Mouse (Mus musculus) ES-CJ7 (cell line): ENCODE data around the gene Kmt2d.
"Not testable (repeated sequence)": the region's sequence is repeated elsewhere in the genome, so short reads cannot be mapped to it uniquely, and the experiment has no call there.

Experiments
- DNase-seq: peaks from one replicate; pipeline ENCODE4 v3.0.0; 2011; ENCODE audit warnings: low read depth, low spot score

The Kmt2d gene

GRCm38 (mm10) chr15:98871070-98871915, at the start of gene Kmt2d:
Gene Kmt2d, minus strand, starts transcription at chr15:98871204.
- no peak for DNase-seq

GRCm38 (mm10) chr15:98918499-98918895, 47.5 kb upstream of the Kmt2d start:
- DNase-seq = not testable (repeated sequence)

GRCm38 (mm10) chr15:98917538-98918498, 46.8 kb upstream of the Kmt2d start, which contains the start of gene Lmbr1l:
Gene Lmbr1l, minus strand, starts transcription at chr15:98918231.
- peak; percentile 100 for DNase-seq

- no peak for DNase-seq
These were observed 46.1 kb upstream of the Kmt2d start for GRCm38 (mm10) chr15:98917091-98917490.

GRCm38 (mm10) chr15:98916016-98916415, 45.0 kb upstream of the Kmt2d start:
- DNase-seq = no peak

- no peak for DNase-seq
These were observed 43.9 kb upstream of the Kmt2d start for GRCm38 (mm10) chr15:98914903-98915302.

- DNase-seq = peak; percentile 83
These were observed 33.7 kb upstream of the Kmt2d start for GRCm38 (mm10) chr15:98904692-98905091.

GRCm38 (mm10) chr15:98902600-98902999, 31.6 kb upstream of the Kmt2d start:
- no peak for DNase-seq

GRCm38 (mm10) chr15:98901530-98901929, 30.5 kb upstream of the Kmt2d start:
- no peak for DNase-seq

- peak; percentile 48 for DNase-seq
These were observed 27.2 kb upstream of the Kmt2d start, which contains the start of gene Dhh for GRCm38 (mm10) chr15:98897928-98898800. Gene Dhh, minus strand, starts transcription at chr15:98898540.

- peak; percentile 50 for DNase-seq
These were observed 26.5 kb upstream of the Kmt2d start for GRCm38 (mm10) chr15:98897495-98897894.

- peak; percentile 75 for DNase-seq
These were observed 24.9 kb upstream of the Kmt2d start for GRCm38 (mm10) chr15:98895635-98896589.

GRCm38 (mm10) chr15:98894746-98895634, 24.0 kb upstream of the Kmt2d start:
- DNase-seq = no peak

- DNase-seq = no peak
These were observed 23.1 kb upstream of the Kmt2d start, which contains the start of gene Rhebl1 for GRCm38 (mm10) chr15:98893940-98894745. Gene Rhebl1, minus strand, starts transcription at chr15:98894540.

- DNase-seq = peak; percentile 69
These were observed 22.0 kb upstream of the Kmt2d start for GRCm38 (mm10) chr15:98893036-98893435.

GRCm38 (mm10) chr15:98891907-98892606, 21.1 kb upstream of the Kmt2d start:
- peak; percentile 93 for DNase-seq

- peak; percentile 90 for DNase-seq
These were observed 20.3 kb upstream of the Kmt2d start for GRCm38 (mm10) chr15:98891198-98891742.
